Mouse (Mus musculus) E14TG2a.4 (cell line): ENCODE data around the gene Mtmr11.

Experiments
- CTCF ChIP-seq: conservative IDR thresholded peaks from 2 replicates; pipeline ENCODE4 v1.5.1; 2014; ENCODE audit warnings: low read length
- NANOG ChIP-seq: IDR thresholded peaks from 2 replicates; pipeline ENCODE4 v1.6.1; 2014; ENCODE audit warnings: borderline replicate concordance, low read length, mixed read lengths
- POU5F1 ChIP-seq: IDR thresholded peaks from 2 replicates; pipeline ENCODE4 v1.6.1; 2014; ENCODE audit warnings: low read length, borderline replicate concordance

DNA sequence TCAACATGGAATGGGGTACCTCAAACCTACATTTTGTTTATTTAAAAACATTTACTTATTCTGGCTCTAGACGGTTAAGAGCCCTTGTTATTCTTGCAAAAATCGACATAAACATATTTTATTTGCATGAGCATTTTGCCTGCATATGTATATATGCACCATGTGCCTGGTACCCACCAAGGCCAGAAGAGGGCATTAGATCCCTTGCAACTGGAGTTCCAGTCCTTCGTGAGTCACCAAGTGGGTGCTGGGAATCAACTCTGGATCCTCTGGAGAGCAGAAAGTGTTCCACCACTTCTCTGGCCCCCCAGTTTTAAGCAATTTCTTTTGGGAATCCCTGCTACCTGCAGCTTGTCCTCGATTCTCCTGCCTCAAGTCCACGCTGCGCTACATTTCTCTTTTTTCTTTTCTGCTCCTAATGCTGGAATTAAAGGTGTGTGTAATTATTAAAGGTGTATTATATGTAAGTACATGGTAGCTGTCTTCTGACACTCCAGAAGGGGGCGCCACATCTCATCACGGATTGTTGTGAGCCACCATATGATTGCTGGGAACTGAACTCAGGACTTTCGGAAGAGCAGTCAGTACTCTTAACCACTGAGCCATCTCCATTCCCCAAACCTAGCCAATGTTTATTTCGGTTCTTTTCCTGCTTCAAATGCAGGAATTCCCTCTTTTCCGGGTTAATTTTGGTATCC lies 34.0 kb downstream of the Mtmr11 start:
- TF ChIP-seq CTCF: peak; percentile 41
- TF ChIP-seq POU5F1: no peak
- no peak for TF ChIP-seq NANOG
